Mouse (Mus musculus) MEL (cell line): ENCODE results near the gene Frmpd2. TPM values are rescaled to one million over a fixed set of nuclear protein-coding genes. Genes with fewer than 3 reads are reported as not detected.

Experiments
- DNase-seq: peaks from one replicate; pipeline ENCODE4 v3.0.0; 2011; ENCODE audit warnings: low read depth, low spot score
- H3K27ac ChIP-seq: 2 replicates; pipeline ENCODE4 v1.5.1; 2012; ENCODE audit warnings: low read depth, mild to moderate bottlenecking, control low read depth, low read length, moderate library complexity; ENCODE audit not compliant: control insufficient read depth
- H3K27me3 ChIP-seq, 2 experiments: fragments of 150-350 bp in 1 of 2; sonication (generic) in 1 of 2; 2 replicates each; pipeline ENCODE4 v1.6.1; 2012; ENCODE audit warnings: low read length in 2 of 2, mild to moderate bottlenecking in 2 of 2, improper control_type of control experiment in 1 of 2, moderate library complexity in 1 of 2; ENCODE audit not compliant: insufficient read depth in 2 of 2, control insufficient read depth in 1 of 2
- H3K36me3 ChIP-seq, 2 experiments: 2 replicates each; pipeline ENCODE4 v1.6.1; 2012 to 2014; ENCODE audit warnings: low read length in 2 of 2, improper control_type of control experiment in 1 of 2, inconsistent platforms in 1 of 2, mild to moderate bottlenecking in 1 of 2; ENCODE audit not compliant: insufficient read depth in 2 of 2, control insufficient read depth in 1 of 2
- H3K4me1 ChIP-seq, 2 experiments: fragments of 150-350 bp in 1 of 2; sonication (generic) in 1 of 2; 2 replicates each; pipeline ENCODE4 v1.6.1; 2012; ENCODE audit warnings: low read length in 2 of 2, improper control_type of control experiment in 1 of 2, mild to moderate bottlenecking in 1 of 2; ENCODE audit not compliant: insufficient read depth in 2 of 2, control insufficient read depth in 1 of 2
- H3K4me3 ChIP-seq, 2 experiments: fragments of 150-350 bp in 1 of 2; sonication (generic) in 1 of 2; 2 replicates each; pipeline ENCODE4 v1.5.1; 2012; ENCODE audit warnings: low read depth in 2 of 2, low read length in 2 of 2, mild to moderate bottlenecking in 2 of 2, moderate library complexity in 2 of 2, control low read depth in 1 of 2, improper control_type of control experiment in 1 of 2; ENCODE audit not compliant: control insufficient read depth in 1 of 2, insufficient read depth in 1 of 2
- H3K79me2 ChIP-seq: 2 replicates; pipeline ENCODE4 v1.6.1; 2012; ENCODE audit warnings: mild to moderate bottlenecking, low read length, moderate library complexity; ENCODE audit not compliant: control insufficient read depth, poor library complexity, insufficient read depth
- H3K9ac ChIP-seq: 2 replicates; pipeline ENCODE4 v1.6.1; 2012; ENCODE audit warnings: low read depth, mild to moderate bottlenecking, control low read depth, low read length, moderate library complexity; ENCODE audit not compliant: control insufficient read depth, poor library complexity, severe bottlenecking
- H3K9me3 ChIP-seq: fragments of 150-350 bp; sonication (generic); replicated peaks from 2 replicates; pipeline ENCODE4 v1.6.1; 2012; ENCODE audit warnings: mild to moderate bottlenecking, low read length, improper control_type of control experiment, moderate library complexity; ENCODE audit not compliant: insufficient read depth
- CHD1 ChIP-seq: IDR thresholded peaks from 2 replicates; pipeline ENCODE4 v1.6.1; 2012; ENCODE audit warnings: low read depth, mild to moderate bottlenecking, inconsistent platforms, low read length, improper control_type of control experiment
- CHD2 ChIP-seq: IDR thresholded peaks from 2 replicates; pipeline ENCODE4 v1.6.1; 2011; ENCODE audit warnings: low read length, improper control_type of control experiment
- ELF1 ChIP-seq: IDR thresholded peaks from 2 replicates; pipeline ENCODE4 v1.6.1; 2014; ENCODE audit warnings: low read depth, mild to moderate bottlenecking, inconsistent platforms, low read length, improper control_type of control experiment, moderate library complexity
- ETS1 ChIP-seq: IDR thresholded peaks from 2 replicates; pipeline ENCODE4 v1.6.1; 2012; ENCODE audit warnings: low read depth, mild to moderate bottlenecking, inconsistent platforms, low read length, improper control_type of control experiment, moderate library complexity
- GABPA ChIP-seq: IDR thresholded peaks from 2 replicates; pipeline ENCODE4 v1.6.1; 2012; ENCODE audit warnings: low read depth, mild to moderate bottlenecking, inconsistent platforms, low read length, improper control_type of control experiment, moderate library complexity
- GATA1 ChIP-seq: IDR thresholded peaks from 2 replicates; pipeline ENCODE4 v1.6.1; 2011; ENCODE audit warnings: low read depth, low read length, improper control_type of control experiment
- HCFC1 ChIP-seq: IDR thresholded peaks from 2 replicates; pipeline ENCODE4 v1.6.1; 2012; ENCODE audit warnings: low read depth, mild to moderate bottlenecking, inconsistent platforms, low read length, improper control_type of control experiment, moderate library complexity
- JUND ChIP-seq: IDR thresholded peaks from 2 replicates; pipeline ENCODE4 v1.6.1; 2011; ENCODE audit warnings: low read depth, mild to moderate bottlenecking, improper control_type of control experiment, low read length
- MAFK ChIP-seq: IDR thresholded peaks from 2 replicates; pipeline ENCODE4 v1.6.1; 2011; ENCODE audit warnings: low read depth, mild to moderate bottlenecking, low read length, improper control_type of control experiment, borderline replicate concordance
- MAZ ChIP-seq: IDR thresholded peaks from 2 replicates; pipeline ENCODE4 v1.6.1; 2012; ENCODE audit warnings: low read depth, mild to moderate bottlenecking, inconsistent platforms, low read length, improper control_type of control experiment
- MEF2A ChIP-seq: IDR thresholded peaks from 2 replicates; pipeline ENCODE4 v1.6.1; 2014; ENCODE audit warnings: low read depth, mild to moderate bottlenecking, inconsistent platforms, low read length, improper control_type of control experiment; ENCODE audit not compliant: poor library complexity, insufficient replicate concordance, severe bottlenecking; ENCODE audit errors: extremely low read depth
- MYB ChIP-seq: IDR thresholded peaks from 2 replicates; pipeline ENCODE4 v1.6.1; 2011; ENCODE audit warnings: mild to moderate bottlenecking, low read depth, low read length, improper control_type of control experiment
- POLR2A ChIP-seq, 2 experiments: IDR thresholded peaks; 2 replicates each; pipeline ENCODE4 v1.6.1; 2011 to 2012; ENCODE audit warnings: low read length in 2 of 2, mild to moderate bottlenecking in 2 of 2, control low read depth in 1 of 2, improper control_type of control experiment in 1 of 2, low read depth in 1 of 2, moderate library complexity in 1 of 2; ENCODE audit not compliant: control insufficient read depth in 1 of 2, insufficient read depth in 1 of 2, poor library complexity in 1 of 2
- POLR2AphosphoS5 ChIP-seq: IDR thresholded peaks from 2 replicates; pipeline ENCODE4 v1.6.1; 2012; ENCODE audit warnings: low read depth, borderline replicate concordance, mild to moderate bottlenecking, inconsistent platforms, low read length, moderate library complexity, mixed read lengths
- RCOR1 ChIP-seq: IDR thresholded peaks from 2 replicates; pipeline ENCODE4 v1.6.1; 2012; ENCODE audit warnings: low read depth, mild to moderate bottlenecking, inconsistent platforms, low read length, improper control_type of control experiment
- SIN3A ChIP-seq: IDR thresholded peaks from 2 replicates; pipeline ENCODE4 v1.6.1; 2012; ENCODE audit warnings: low read length, improper control_type of control experiment, inconsistent platforms
- SMC3 ChIP-seq: IDR thresholded peaks from 2 replicates; pipeline ENCODE4 v1.6.1; 2011; ENCODE audit warnings: low read depth, low read length, improper control_type of control experiment
- TAL1 ChIP-seq: IDR thresholded peaks from 2 replicates; pipeline ENCODE4 v1.6.1; 2012; ENCODE audit warnings: mild to moderate bottlenecking, inconsistent platforms, low read length, moderate library complexity, mixed read lengths
- TCF12 ChIP-seq: IDR thresholded peaks from 2 replicates; pipeline ENCODE4 v1.6.1; 2014; ENCODE audit warnings: low read depth, mild to moderate bottlenecking, inconsistent platforms, low read length, improper control_type of control experiment, moderate library complexity
- USF1 ChIP-seq: IDR thresholded peaks from 2 replicates; pipeline ENCODE4 v1.6.1; 2014; ENCODE audit warnings: low read depth, mild to moderate bottlenecking, inconsistent platforms, low read length, improper control_type of control experiment, moderate library complexity
- ZC3H11A ChIP-seq: IDR thresholded peaks from 2 replicates; pipeline ENCODE4 v1.6.1; 2012; ENCODE audit warnings: low read depth, mild to moderate bottlenecking, inconsistent platforms, low read length, improper control_type of control experiment
- ZNF384 ChIP-seq: IDR thresholded peaks from 2 replicates; pipeline ENCODE4 v1.6.1; 2012; ENCODE audit warnings: low read depth, mild to moderate bottlenecking, inconsistent platforms, low read length, improper control_type of control experiment
- polyA plus RNA-seq, 2 experiments: library from polyadenylated mRNA; stranded (reverse) in 1 of 2; unstranded in 1 of 2; fragments of >175 nt in 1 of 2; fragments of >200 nt in 1 of 2; gene quantifications; 2 replicates each; pipeline versions ENCODE4 v1.2.1 to v1.2.4; 2012; ENCODE audit warnings: low replicate concordance in 2 of 2, low read depth in 1 of 2; ENCODE audit not compliant: insufficient read length in 2 of 2, insufficient read depth in 1 of 2, missing spikeins in 1 of 2
- total RNA-seq: library from RNA; depleted of rRNA; stranded (reverse); fragments of 300-350 nt; gene quantifications from 2 replicates; pipeline ENCODE4 v1.2.3, GENCODE M21; 2012

The Frmpd2 gene
- total and polyA plus RNA-seq, 3 experiments = not detected

GRCm38 (mm10) chr14:33548650-33549049, 77.2 kb downstream of the Frmpd2 start:
- Histone ChIP-seq H3K79me2 (no peaks in the 10 kb centered on the region), H3K9me3 (no peaks in the 10 kb centered on the region), H3K27ac (no peak overlapping the region), H3K27me3 (no peaks in the 10 kb centered on the region), H3K36me3 (no peaks in the 10 kb centered on the region), H3K9ac (no peak overlapping the region), H3K4me1 (no peaks in the 10 kb centered on the region), H3K4me3 (no peak overlapping the region)
- no peak for DNase-seq
- no peak for TF ChIP-seq MYB
- no peak for TF ChIP-seq ZNF384
- TF ChIP-seq MAZ = no peak
- no peak for TF ChIP-seq RCOR1
- no peak for TF ChIP-seq TAL1
- no peak for TF ChIP-seq GATA1
- TF ChIP-seq CHD1 = no peak
- TF ChIP-seq ETS1 = no peak
- no peak for TF ChIP-seq HCFC1
- TF ChIP-seq USF1 = no peak
- TF ChIP-seq ELF1 = no peak
- no peak for TF ChIP-seq POLR2A (IDR thresholded peaks at IDR 0.05; ENCODE audit: control insufficient read depth in 1 of 2, insufficient read depth in 1 of 2, low read depth in 1 of 2, low read length in 2 of 2, poor library complexity in 1 of 2)

DNA sequence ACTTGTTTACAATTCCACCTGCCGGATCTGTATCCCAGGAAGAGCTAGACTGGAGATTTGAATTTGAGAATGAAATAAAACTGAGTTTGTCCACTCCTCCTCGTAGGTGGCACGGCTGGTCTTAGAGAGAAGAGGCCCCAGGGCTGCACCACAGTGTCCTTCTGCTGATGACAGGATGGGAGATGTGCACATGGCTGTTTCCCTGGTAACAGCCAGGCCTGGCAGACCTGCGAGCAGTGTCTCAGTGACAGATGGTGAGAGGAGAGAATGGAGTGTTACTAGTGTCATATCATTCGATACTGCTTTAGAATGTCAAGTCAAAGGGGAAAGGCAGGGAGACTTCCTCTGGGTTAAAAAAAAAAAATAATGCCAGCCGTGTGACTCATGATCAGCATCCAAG, 78.4 kb downstream of the Frmpd2 start:
- no peak for TF ChIP-seq ZNF384
- TF ChIP-seq CHD2 = no peak
- TF ChIP-seq SMC3 = no peak
- no peak for TF ChIP-seq POLR2AphosphoS5
- no peak for TF ChIP-seq ELF1
- TF ChIP-seq CHD1 = no peak
- TF ChIP-seq POLR2A (IDR thresholded peaks at IDR 0.05; ENCODE audit: control insufficient read depth in 1 of 2, insufficient read depth in 1 of 2, low read depth in 1 of 2, low read length in 2 of 2, poor library complexity in 1 of 2) = no peak
- TF ChIP-seq SIN3A = no peak
- TF ChIP-seq ZC3H11A = no peak
- TF ChIP-seq GATA1 = no peak
- TF ChIP-seq MEF2A = no peak
- TF ChIP-seq JUND = no peak
- TF ChIP-seq TCF12 = no peak
- TF ChIP-seq MAFK = no peak
- no peak for TF ChIP-seq GABPA
- no peak for TF ChIP-seq USF1
- H3K27me3 ChIP-seq = no peaks in the 10 kb centered on the region
- H3K9ac ChIP-seq = no peak overlapping the region
- no peak for DNase-seq
- H3K9me3 ChIP-seq = no peaks in the 10 kb centered on the region
- H3K36me3 ChIP-seq = no peaks in the 10 kb centered on the region
- H3K27ac ChIP-seq = no peak overlapping the region
- no peak overlapping the region for H3K4me3 ChIP-seq
- no peaks in the 10 kb centered on the region for H3K79me2 ChIP-seq
- no peaks in the 10 kb centered on the region for H3K4me1 ChIP-seq
